Mouse (Mus musculus) layer of hippocampus, postnatal 25 days (tissue): Measurements from ENCODE around the gene Cdkal1. TPM values are rescaled to one million over a fixed set of nuclear protein-coding genes. Genes with fewer than 3 reads are reported as not detected.

ENCODE experiments used
- DNase-seq, 2 experiments: peaks; one replicate each; pipeline ENCODE4 v3.0.0; 2022; ENCODE audit warnings: mixed read lengths in 2 of 2, low spot score in 1 of 2; ENCODE audit errors: extremely low spot score in 1 of 2
- total RNA-seq, 2 experiments: library from RNA; stranded (reverse); gene quantifications; 2 replicates each; pipeline ENCODE4 v1.2.3; 2021

The Cdkal1 gene
- total RNA-seq, 2 experiments from 2014 or later: 22.0 to 22.1 TPM

DNA sequence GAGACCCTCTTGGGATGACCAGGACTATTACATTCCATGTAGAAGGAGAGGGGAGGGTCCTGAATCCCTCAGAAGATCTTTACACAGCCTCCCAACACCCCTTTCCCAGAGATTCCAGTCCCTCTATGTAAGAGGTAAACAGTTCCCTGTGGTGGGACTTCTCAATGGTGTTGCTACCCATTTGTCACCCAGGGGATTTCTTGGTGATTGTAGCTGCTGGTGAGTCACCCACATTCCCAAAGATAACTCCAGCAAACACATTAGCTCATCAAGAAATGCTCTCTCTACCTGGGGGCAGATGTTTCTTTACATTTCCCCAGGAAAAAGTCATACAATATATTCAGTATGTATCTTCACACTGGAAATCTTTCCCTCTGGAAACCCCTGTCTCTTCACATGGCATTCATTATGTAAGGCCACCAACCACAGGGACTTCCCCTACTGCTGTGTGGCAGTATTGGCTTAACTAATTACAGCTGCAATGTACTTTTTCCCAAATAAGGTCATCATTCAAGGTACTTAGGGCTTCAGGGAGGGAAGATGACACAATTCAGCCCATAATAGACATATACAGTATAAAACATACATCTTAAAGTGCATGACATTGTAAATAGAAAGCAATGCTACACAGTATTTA lies 636.8 kb downstream of the Cdkal1 start:
- DNase-seq: no peak

DNA sequence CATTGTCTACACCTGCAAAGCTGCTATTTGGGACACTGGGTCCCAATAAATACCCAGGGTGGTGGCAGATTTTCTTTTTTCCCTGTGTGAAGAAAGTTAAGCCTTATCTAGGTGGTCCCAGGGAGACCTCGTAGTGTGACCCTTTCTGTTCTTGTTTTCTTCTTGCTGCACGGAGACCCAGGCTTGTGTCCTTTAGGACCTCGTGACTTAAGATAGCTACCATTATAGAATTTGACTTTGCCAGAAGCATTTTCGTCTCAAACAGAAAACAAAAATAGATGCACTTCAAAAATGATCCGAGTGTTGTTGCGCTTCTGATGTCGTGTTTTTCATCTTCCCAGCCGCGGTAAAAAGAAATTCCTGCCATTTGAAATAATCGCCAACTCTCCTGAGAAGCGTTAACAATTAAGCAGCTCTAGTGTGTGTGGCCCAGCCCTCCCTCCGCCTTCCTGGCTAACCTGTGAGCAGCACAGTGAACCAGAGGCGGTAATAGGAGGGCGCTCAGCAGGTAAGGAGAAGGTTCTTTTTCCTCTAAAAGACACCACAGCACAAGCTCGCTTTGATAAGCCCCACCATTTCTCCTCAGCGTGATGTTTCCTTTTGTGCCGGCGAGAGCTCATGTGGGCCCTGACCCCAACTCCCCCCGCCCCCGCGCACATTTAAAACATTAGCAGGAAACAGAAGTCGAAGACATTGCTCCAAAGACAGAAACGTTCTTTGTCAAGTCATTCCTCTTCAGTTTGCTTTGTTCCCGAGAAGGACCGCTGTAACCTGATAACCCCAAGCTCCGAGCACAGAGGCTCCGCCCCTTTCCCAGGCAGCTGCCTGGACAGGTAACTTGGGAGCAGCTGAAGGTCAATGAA lies 645.1 kb downstream of the Cdkal1 start:
- no peak for DNase-seq

DNA sequence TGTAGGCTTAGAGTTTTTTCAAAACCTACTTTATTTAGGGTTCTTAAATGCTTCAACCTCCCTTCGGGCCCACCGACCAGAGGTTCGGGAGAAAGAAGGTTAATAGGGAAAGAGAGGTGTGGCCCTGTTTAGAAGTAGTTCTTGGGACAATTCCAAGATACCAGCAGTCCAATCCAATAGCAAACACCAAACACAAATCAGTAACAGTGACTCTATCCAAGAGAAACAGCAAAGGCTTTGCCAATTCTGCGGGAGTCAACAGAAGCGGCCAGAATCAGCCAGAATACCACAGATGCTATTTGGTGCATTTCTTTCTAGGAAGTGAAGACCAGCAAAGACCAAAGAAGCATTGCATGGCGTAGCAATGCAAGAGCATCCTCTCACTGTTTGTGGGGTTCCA lies 646.7 kb downstream of the Cdkal1 start:
- no peak for DNase-seq

DNA sequence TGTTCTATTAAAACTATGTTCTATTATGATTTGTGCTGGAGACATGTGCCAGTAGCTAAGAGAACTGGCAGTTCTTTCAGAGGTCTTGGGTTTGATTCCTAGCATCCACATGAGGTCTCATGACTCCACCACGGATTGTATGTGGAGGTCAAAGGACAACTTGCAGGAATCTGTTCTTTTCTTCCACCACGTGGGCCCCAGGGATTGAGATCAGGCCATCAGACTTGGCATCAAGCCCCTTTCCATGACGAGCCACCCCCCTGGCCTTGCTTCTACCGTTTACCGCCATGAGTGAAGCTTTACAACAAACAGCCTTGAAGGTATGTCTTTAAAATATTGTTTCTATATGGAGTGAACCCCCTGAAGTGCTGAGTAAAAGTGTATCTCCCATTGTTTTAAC lies 651.6 kb downstream of the Cdkal1 start:
- no peak for DNase-seq

DNA sequence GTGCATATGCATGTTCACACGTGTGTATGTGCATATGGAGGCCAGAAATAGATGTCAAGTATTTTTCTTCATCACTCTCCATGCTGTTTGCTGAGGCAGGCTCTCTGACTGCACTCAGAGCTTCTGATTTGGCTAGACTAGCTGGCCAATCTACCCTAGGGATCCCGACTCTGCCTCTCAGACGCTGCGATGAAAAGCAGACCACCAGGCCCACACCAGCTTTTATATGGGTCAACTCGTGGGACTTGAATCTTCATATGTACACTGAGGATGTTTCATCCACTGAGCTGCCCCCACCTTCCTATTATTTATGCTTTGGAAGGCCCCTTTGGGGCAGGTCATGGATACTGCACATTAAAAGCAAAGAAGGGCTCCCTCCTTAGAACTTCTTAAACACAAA lies 652.0 kb downstream of the Cdkal1 start:
- DNase-seq: no peak

DNA sequence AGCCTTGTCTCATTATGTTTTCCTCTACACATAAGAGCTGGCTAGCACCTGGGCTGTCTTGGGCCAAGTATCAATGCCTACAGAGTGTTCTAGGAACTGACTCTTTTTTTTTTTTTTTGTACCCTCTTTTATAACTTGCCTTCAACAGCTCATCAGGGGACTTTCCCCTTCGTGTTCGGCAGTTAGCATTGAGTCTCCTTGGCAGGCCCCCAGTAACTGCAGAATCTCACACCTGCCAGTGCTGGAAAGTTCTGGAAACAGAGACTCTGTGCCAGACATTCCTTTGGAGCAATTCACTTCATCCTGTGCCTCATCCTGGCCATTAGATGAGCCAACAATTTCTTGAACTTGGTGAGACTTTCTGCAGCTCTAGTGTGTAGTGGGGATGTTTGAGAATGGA lies 652.9 kb downstream of the Cdkal1 start:
- DNase-seq: no peak

DNA sequence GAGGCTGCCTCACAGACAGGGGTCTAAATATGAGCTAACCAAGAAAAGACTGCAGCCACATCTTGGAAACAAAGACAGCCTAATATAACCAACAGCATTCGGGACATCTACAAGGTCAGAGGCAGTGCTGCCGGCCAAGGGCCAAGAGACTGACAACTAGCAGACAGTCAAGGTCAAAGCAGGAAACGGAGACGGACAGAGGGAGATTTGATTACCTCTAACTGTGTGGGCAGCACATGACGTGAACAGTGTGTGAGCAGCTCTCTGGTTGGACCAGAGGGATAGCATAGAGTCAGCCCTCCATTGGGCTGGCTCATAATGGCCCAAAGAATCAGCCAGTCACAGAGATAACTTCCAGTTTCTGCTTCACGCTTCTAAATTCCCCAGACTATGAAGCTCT lies 655.8 kb downstream of the Cdkal1 start:
- no peak for DNase-seq

DNA sequence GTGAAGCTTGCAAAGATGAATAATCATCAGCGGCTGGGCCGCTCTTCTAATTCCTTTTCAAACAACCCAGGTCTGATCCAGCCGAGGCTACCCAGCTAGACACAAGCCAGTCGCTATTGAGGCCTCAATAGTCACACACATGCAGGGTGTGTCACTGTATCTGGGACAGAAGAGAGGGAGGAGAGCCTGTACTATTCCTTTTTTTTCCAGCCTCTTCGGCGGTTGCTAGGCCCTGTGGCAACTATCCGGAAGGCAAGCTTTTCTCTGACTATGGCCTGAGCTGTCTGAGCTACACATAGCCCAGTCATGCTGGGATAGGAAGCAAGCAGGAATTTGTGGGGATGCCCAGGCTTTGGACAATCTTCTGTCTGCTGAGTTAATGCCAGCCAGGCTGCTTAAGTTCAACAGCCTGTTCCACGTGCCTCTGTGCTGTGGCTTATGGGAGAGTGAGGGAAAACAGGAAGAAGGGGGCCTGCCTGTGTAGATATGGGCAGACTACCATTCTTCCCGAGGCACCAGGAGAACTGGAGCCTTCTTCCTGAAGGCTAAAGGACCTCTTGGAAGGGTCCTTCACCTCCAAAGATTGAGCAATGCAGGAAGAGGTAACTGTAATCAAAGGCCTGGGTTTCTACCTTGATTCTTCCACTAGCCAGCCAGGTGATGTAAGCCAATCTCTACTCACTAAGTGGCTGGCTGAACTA lies 658.5 kb downstream of the Cdkal1 start:
- DNase-seq: no peak

DNA sequence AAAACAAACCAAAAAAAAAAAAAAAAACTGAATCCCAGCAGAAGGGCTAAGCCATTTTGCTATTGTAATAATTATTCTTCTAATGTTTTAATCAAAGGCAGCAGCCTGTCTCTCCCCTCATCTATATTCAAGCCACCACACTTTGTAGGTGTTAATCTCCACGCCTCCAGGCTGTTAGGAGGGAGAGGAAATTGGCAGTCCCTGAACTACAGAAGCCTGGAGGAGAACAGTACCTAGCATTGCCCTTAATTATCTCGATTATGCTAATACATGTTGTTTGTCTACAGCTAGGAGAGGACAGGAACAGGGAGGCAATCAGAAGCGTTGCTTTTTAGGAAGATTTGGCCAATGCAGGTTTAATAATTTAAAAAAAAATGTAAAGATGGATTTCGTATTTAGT lies 659.8 kb downstream of the Cdkal1 start:
- no peak for DNase-seq

DNA sequence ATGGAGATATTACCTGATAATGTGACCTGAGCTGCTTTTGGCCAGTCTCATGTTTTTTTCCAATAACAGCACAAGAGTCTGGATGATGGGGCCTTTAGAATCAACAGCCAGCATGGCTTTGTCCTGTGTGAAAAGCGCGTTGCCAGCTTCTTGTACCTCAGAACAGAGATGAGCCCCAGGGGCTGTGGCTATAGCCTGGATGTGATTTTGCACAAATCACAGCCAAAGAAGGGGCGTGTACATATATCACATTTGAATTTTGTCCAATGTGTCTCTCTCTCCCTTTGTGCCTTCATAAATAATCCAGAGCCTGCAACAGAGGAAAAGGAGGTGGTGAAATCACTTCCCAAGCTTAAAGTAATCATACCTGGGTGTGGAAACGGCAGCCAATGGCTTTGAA lies 660.5 kb downstream of the Cdkal1 start:
- DNase-seq: no peak

DNA sequence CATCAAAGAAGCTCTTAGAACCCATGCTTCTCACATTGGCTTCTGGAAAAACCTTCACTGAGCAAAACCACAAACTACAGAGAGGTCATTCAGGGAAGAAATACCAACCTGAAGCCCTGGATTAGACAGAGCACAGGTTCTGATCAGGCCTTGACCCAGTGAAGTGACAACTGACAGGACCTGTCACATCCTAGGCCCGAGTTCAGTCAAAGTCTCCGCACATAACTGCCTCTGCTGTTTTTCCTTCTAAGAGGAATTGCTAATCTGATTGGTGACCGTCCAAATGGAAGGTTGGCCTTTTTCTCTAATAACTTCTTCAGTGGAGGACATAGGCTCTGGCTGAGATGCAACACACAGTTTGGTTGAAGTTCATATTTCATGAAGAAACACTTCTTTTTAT lies 662.8 kb downstream of the Cdkal1 start:
- DNase-seq: no peak

DNA sequence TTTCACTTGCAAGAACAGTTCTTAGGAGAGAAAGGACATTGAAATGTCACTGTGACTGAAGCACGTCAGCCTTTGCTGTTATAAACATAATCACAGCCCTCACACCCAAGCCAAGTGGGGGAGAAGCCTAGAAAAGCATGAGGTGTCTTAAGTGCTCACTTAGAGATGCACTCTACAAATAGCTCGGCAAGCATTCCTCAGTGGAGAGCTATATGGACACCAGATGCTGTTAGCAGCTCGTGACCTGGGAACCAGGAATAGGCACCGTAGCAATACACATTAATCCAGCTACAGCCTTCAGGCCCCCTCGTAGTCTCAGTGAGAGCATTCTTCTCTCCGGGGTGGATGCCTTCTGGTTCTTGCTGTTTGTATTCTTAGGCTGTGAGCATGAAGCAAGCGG lies 664.9 kb downstream of the Cdkal1 start:
- DNase-seq: no peak

DNA sequence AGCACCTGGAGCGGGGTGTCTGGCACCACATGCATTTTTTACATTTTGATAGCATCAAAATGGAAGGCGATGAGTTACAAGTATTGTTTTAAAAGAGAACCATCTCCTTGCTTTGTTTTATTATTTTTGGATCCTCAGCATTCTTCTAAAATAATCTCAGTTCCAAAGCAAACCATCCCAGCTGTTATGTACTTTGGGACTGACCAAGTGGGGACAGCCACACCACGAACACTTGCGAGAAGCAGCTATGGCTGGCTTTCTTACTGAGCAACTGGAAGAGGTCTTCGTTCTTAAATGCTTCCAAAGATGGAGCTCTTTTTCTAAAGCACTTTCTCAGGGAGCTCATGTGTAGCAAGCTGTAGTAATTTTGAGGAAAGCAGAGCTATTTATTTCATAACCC lies 668.7 kb downstream of the Cdkal1 start:
- DNase-seq: no peak

DNA sequence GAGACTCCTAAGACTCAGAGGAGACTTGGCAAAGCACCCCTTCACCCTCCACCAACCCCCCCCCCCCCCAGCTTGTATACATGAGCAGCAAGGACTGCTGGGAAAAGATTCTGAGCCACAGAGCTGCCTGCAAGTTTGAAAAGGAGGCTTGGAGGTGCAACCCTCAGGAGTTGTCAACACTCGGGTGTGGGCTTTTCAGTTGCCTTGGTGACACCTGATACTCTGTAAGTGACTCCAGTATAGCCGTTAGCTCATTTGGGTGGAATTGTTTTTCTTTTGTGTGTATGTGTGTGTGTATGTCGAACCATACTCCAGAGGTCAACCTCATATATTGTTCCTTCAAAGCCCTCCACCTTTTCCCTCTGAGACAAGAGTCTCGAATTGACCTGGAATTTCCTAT lies 669.9 kb downstream of the Cdkal1 start:
- no peak for DNase-seq

DNA sequence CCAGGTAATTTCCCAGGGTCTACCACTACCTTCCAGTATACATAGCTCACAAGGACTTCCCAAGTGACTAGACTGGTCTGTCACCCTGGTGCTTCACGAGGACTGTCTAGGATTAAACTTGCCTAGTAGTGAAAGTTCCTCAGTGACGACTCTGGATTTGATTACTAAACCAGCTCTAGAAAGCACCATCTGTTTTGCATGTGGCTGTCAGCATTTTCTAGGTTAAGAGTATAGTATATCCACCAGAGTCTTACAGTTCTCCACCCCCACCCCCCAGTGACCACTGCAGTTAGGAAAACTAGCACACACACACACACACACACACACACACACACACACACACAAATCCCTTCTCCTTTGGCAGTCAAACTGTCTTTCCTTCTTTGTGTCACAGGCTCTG lies 670.9 kb downstream of the Cdkal1 start:
- no peak for DNase-seq

DNA sequence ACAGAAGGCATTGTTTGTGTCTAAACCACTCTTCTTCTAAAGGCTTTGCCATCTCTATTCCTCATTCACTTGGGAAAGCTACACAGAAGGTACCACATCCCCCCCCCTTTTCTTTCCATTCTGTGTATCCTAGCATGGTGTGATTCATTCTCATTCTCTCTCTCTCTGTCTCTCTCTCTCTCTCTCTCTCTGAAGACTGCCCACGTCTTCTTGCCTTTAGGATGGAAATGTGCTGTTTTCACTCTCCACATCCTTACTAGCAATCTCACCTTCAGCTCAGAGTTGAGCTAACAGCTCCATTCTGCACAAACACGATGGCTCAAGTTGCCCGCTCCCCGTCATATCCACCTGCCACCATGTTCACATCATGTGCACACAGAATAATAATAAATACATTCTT lies 675.6 kb downstream of the Cdkal1 start:
- DNase-seq: no peak

DNA sequence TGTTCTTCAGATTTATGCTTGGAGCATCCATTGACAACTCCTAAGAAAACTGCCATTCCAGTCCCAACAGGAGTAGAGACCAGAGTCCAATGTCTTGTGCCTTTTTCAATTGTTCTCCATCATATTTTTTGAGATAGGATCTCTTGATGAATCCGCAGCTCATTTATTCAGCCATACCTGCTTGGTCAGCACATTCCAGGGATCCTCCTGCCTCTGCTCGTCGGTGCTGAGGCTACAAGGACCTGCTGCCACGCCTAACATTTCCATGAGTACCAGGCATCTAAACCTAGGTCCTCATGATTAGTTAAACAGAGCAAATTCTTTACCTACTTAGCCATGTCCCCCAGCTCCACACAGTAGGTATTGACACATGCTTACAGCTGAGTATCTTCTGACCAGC lies 676.2 kb downstream of the Cdkal1 start:
- DNase-seq: no peak

DNA sequence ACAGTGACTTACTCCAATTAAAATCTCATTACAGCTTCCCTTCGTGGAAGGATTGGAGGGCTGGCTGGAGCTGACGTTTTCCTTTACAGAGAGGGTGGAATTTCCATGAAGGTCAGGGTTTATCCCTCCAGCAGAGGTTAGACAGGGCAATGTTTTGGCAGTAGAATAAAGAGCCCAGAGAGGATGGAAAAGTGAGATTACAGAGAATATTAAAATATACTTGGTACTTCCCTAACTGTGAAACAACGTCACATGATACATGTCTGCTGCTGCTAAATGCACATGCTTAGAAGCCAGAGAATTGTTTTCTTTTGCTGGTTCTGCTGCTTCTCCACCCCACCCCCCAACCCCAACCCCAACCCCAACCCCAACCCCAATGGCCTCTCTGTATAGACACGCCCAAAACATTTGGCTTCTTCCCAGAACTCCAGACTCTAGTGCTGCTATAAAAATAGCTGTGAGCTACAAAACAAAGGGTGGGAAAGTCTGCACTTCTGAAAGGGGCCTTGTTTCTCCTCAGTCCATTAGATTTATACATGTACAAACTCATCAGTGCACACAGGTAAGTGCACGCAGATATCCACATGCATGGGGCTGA lies 677.5 kb downstream of the Cdkal1 start:
- DNase-seq: no peak

DNA sequence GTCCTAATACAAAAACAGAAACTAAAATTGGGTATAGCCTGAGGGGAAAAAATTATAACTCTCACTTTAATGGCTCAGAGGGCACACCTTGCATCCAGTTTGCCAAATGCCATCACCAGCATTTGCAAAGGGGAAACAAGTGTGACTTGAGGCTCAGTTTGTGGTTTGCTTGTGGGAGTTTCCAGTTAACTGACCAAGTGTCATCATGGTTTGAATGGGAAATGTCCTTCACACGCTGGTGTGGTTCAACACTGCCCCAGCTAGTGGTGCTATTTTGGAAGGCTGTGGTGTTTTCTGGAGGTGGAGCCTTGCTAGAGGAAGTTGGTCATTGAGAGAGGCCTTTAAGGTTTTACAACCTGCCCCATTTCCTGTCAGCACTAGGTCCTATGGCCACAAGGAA lies 686.1 kb downstream of the Cdkal1 start:
- no peak for DNase-seq

DNA sequence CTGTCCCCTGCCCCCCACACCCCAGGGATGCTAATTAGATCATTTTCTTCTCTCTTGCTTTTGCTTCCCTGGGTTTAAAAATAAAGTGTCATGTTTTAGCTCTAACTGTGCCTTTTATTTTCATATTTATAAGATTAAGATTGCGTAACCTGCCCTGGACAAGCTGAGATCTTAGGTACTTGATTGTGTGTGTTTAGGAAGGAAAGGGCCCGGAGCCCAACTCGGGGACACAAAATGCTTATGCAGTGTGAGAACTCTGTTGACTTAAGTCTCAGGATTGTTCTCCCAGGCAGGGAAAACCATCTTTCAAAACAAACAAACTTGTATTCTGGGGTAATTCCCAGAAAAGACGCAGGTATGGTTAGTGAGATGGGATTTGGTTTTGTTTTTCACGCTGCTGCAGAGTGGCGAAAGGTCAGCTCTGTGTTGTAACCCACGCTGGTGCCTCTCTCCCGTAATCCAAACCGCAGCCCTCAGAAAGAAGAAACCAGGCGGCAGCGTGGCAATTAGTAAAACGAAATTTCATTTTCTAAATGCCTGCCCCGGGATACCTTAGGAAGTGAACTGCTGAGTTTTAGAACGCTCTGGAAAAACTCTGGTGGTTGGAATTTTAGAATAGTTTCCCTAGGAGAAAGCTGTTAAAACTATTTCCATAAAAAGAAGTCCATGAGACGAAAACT lies 690.5 kb downstream of the Cdkal1 start:
- DNase-seq: no peak
